Mouse (Mus musculus) liver, embryonic 18 days (tissue): ENCODE measurements around the gene Gars. TPM values are rescaled to one million over a fixed set of nuclear protein-coding genes. Genes with fewer than 3 reads are reported as not detected.

Experiments used
- polyA plus RNA-seq: library from polyadenylated mRNA; depleted of rRNA; stranded (reverse); fragments of >200 nt; gene quantifications from 2 replicates; pipeline ENCODE4 v1.2.3, GENCODE M21; 2012; rRNA removed

Gene Gars
- 37.4 and 38.8 TPM in 2 replicates for polyA plus RNA-seq

DNA sequence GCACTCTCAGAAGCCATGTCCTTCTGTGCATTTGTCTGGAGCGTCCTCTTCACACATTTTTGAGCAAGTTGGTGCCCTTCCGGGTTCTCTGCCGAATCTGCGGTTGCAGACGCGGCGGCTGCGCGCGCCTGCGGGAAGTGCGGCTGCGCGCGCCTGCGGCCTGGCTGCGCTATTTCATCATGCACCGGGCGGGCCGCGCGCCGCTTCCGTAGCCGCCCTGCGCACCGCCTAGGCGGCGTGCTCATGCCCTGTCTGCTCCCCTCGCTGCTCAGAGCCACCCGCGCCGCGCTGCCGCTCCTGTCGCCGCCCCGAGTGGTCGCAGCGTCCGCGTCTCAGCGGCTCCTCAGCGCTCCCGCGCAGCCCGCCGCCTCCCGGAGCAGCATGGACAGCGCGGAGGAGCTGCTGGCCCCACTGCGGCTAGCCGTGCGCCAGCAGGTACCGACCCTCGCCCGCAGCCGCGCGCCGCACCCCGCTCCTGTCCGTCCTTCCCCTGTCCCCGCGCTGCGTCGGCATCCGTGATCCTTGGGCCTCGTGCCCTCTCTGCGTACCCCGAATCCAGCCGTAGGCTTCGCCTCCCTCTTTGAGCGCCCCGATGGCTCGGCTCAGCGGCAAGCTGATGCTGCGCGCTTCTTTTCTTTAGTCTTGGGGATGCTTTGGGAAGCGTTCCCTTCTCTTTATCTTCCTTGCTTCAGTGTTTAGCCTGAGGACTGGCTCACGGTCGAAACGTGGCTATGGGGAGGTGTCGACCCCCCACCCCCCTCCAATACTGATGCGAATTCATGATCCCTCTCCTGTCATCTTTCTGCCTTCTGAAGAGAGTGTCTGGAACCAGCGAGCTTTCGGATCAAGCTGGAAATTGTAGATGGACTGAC lies at the start of gene Gars:
TSS of gene Gars (plus strand) at position 209 of the 872 bp plus-strand sequence.

DNA sequence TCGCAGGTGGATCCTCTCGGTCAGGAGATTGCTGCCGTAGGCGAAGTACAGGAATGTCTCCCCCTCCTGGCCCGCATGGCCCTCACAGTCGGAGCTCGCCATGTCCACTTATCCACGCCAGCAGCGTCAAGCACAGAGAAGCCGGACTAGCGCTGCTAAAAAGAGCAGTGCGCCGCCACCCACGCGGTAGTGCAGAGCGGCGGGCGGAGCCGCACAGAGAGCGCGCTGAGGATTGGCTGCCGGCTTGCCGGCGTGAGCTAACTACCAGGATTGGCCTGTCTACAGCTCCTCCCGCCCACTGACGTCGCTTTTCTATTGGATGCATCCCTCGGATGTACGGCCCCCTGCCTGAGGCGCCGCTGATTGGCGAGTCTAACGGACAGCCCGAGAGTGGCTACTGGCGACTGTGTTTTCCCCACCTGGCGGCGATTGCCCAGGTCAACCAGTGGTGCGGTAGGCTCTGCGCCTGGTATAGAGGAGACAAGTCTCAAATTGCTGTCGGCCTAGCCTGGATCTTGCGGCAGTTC lies 45.0 kb upstream of the Gars start, which contains the start of gene Ggct:
TSS of gene Ggct (minus strand) at position 217 of the 527 bp plus-strand sequence.

Other genes starting within 250 kb of the Gars start
- 4.9 and 5.4 TPM in 2 replicates for gene Znrf2, start 221.1 kb upstream of the Gars start, polyA plus RNA-seq
- gene Nod1, start 65.4 kb upstream of the Gars start, polyA plus RNA-seq, result 4.6 and 4.7 TPM in 2 replicates
- 1.3 and 2.2 TPM in 2 replicates for gene Ggct, start 45.1 kb upstream of the Gars start, polyA plus RNA-seq
- gene Crhr2, start 95.0 kb downstream of the Gars start, polyA plus RNA-seq, result 0.29 and 0.43 TPM in 2 replicates
- 0.36 and 3.1 TPM in 2 replicates for gene Inmt, start 137.0 kb downstream of the Gars start, polyA plus RNA-seq
- gene Mindy4, start 165.4 kb downstream of the Gars start, polyA plus RNA-seq, result 0.85 and 0.90 TPM in 2 replicates